Mouse (Mus musculus) stomach, adult 2 months (tissue): ENCODE measurements around the gene Sec11a. TPM values are rescaled to one million over a fixed set of nuclear protein-coding genes. Genes with fewer than 3 reads are reported as not detected.

Experiments
- polyA plus RNA-seq: library from polyadenylated mRNA; depleted of rRNA; stranded (reverse); fragments of >200 nt; gene quantifications from 2 replicates; pipeline ENCODE4 v1.2.3, GENCODE M21; 2012; rRNA removed

Sec11a gene
- polyA plus RNA-seq, result 12.8 TPM in 2 replicates

DNA sequence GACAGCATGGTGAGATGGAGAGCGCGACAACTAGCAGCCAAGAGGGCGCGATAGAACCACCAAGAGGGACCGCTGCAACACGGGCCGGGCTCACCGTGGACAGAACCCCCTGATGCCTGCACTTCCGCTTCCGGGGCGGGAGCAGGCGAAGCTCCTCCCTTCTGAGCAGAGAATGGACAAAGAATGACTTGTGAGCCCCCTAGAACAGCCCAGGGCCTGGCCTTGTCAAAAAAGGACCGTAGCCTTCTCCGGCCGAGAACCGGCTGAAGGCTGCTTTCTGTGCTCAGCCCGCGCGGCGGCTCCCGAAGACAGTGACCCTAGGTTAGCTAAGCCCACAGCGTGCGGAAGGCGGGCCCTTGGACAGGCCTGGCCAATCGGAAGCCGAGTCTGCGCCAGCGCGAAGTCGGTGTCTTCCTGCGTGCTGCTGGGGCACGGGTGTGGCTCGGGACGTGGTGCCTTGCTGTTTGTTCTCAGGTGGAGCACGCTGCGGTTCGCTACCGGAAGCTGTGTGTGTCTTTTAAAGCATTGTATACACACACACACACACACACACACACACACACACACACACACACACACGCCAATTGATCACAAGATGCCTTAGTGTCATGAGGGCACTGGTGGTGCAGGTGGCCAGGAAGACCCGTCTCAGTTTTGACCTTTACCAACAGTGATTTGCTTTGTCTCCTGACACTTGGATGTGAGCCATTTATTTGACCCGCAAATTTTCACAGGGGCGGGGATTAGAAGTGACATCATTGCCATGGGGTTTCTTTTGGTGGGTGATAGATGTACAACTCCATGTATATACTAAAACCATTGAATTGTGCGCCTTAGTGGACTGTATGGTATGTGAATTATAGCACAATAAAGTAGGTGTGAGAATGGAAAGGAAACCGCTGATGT is at the start of gene Sec11a:
Gene Sec11a, minus strand, starts transcription at position 336 of the 906 bp plus-strand sequence.

DNA sequence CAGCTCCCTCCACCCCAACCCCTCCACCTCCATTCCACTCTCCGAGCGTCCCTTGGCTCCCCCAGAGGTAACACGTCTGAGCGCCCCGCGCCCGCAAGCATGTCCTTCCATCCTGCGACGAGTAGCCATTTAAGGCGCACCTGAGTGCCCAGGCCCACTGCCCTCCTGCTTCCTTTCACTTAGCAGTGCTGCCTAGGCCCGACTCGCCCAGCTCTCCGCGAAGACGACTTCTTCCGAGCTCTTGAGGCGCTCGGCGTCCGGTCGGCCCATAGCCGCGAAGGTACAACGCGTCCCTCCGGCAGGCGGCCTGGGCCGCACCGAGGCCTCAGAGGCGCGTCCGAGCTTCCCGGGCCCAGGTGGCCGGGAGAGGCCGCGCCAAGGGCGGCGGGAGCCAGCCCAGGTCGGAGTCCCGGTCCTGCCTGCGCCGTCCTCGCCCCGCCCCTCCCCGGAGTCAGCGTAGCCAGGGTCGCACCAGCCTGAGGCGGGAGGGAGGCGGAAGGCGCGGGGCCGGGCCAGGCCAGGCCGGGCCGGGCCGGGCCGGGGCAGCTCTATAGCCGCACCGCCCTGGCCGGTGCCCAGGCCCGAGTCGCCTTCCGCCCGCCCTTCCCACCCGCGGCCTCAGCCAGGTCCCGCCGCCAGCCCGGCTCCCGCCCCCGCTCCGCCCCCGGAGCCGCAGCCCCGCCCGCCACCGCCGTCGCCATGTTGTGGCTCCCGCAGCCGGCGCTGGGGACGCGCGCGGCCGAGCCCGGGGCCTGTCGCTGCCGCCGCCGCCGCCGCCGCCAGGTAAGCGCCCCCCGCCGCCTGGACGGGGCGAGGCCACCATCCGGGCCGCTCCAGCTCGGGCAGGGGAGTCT is 45.6 kb upstream of the Sec11a start, which contains the start of gene Zfp592:
Gene Zfp592, plus strand, starts transcription at position 702 of the 854 bp plus-strand sequence.

DNA sequence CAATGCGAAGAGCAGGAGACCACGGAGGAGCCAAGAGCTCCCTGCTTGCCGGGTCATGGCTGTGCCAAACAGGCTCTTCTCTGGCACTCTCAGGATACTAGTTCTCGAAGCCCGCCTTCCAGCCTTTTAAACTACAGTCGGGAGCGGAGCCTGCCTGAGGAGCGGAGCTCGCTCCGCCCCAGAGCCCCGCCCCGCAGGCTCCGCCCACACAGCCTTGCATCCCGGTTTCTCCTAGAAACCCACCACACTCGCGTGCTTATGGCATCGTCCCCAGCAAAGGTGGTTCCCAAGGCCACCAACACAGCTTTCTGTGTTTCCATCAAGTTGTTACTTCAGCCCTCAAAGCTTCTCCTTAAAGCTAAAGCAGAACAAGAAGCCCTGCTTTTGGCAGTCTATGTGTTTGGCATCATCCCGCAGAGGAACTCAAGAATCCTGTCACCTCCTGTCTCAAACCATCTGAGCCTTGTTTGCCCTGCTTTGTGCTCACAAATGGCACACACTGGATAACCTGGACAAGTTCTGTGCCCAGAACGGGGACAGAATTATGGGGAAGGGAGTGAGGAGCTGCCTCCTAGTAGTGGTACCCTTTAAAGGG is 42.6 kb downstream of the Sec11a start, which contains the start of gene Nmb:
Gene Nmb, minus strand, starts transcription at position 156 of the 595 bp plus-strand sequence.

DNA sequence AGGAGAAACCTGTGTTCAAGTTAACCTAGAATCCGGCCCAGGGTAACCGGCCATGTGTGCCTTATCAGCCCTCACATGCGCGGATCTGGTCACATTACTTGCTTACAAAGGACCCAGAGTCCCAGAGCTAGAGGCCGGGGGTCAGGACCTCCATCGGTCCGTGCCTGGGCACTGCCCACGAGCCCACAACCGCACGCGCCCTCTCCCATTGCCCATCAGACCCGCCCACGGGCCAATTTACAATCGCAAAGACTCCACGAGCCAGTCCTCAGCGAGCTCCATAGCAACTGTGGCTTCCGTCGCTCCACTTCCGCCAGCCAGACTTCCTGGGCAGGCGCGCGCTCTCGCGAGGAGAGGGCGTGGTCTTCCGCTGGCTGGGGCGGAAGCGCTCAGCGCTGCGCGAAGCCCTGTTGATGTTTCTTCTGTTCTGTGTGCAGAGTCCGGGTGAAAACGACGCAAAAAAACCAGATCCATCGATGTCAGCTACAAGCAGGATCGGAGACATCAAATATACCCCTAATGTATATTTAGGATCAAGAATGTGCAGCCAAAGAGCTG is 46.6 kb downstream of the Sec11a start, which contains the start of gene Wdr73:
Gene Wdr73, minus strand, starts transcription at position 326 of the 558 bp plus-strand sequence.

DNA sequence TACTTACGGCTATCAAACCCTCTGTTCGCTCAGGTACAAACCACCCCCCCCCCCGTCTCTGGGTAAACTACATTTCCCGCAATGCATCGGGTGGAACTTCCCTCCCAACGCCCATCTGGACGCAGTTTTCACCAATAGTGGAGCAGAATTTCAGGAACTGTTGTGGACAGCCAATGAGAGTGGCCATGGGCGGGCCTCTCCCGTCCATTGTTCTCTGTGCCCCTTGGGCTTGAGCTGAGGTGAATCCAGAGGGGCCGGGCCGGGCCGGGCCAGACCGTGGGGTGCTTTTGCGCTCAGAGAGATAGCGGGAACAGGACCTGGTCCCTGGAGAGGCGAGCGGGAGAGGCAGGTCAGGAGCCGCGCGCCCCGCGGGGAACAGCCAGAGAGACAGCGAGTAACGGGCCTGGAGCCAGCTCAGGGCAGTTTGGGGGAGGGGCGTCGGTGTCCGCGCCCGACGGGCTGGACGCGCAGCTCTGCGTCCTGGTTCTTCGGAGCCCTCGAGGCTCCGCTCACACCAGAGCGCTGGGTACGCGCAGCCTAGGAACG is 86.8 kb downstream of the Sec11a start, which contains the start of gene Zscan2:
Gene Zscan2, plus strand, starts transcription at position 192 of the 546 bp plus-strand sequence.

Other genes with a start within 250 kb of the Sec11a start
- 8.9 and 13.1 TPM in 2 replicates for gene Iqgap1, start 121.8 kb downstream of the Sec11a start, polyA plus RNA-seq
- gene Zscan2, start 86.9 kb downstream of the Sec11a start, polyA plus RNA-seq, result 1.4 and 1.7 TPM in 2 replicates
- gene Wdr73, start 46.5 kb downstream of the Sec11a start, polyA plus RNA-seq, result 4.3 and 5.3 TPM in 2 replicates
- gene Nmb, start 42.7 kb downstream of the Sec11a start, polyA plus RNA-seq, result 1.2 and 2.2 TPM in 2 replicates
- 5.1 and 6.5 TPM in 2 replicates for gene Zfp592, start 45.9 kb upstream of the Sec11a start, polyA plus RNA-seq
- gene Alpk3, start 109.8 kb upstream of the Sec11a start, polyA plus RNA-seq, result 0.29 and 0.30 TPM in 2 replicates
- gene Slc28a1, start 167.0 kb upstream of the Sec11a start, polyA plus RNA-seq, result 0.02 TPM in 1 of 2 replicates, not detected in the other